Mouse (Mus musculus) right cerebral cortex, postnatal 36 days (tissue): Measurements from ENCODE around the gene Srp68.

Experiments
- DNase-seq, 2 experiments: peaks; one replicate each; pipeline ENCODE4 v3.0.0; 2022; ENCODE audit warnings: low spot score in 2 of 2, mixed read lengths in 1 of 2

Gene Srp68

DNA sequence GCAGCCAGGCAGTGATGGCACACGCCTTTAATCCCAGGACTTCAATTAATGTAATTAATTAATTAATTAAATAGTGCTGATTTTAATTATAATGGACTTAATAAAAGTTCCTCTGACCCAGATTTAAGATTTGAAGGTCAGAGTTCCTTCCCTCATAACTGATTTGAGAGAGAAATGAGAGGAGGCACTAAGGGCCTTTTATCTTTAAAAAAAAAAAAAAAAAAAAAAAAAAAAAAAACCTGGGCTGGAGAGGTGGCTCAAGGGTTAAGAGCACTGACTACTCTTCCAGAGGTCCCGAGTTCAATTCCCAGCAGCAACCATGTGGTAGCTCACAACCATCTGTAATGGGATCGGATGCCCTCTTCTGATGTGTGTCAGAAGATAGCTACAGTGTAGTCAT, 65.4 kb downstream of the Srp68 start:
- no peak for DNase-seq

DNA sequence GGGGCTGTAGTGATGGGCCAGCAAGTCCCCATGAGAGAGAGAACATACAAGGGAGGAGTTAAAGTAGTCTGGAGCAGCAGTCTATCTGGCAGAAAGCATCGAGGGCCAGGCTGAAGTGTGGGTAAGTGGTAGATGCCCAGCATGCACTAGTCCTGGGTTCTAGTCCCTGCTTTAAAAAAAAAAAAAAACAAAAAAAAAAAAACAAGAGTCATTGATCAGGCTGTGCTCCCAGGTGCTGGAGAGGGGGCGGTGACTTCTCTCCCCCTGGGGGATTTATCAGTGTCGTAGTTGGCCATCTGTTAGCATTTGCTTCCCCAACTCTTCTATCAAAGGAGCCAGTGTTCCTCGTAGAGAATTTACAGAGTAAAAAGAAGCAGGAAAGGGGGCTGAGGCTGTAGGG, 67.3 kb downstream of the Srp68 start:
- no peak for DNase-seq

GRCm38 (mm10) chr11:116203150-116203549, 70.9 kb downstream of the Srp68 start:
- DNase-seq, result no peak

DNA sequence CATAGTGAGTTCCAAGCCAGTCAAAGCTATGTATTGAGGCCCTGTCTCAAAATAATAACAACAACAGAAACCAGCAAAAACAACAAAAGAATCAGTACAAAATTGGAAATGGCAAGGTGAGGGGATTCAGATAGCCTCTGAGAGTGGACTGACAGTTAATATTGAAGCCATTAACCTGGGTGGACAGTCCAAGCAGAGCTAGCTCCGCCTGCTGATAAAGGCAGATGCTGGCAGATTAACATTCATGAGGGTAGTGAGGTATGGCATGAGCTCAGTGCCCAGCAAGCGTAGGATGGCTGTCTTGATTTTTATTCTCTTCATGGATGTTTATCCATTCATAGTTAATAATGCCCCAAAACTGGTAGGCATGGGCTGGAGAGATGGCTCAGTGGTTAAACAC, 72.9 kb downstream of the Srp68 start:
- no peak for DNase-seq

DNA sequence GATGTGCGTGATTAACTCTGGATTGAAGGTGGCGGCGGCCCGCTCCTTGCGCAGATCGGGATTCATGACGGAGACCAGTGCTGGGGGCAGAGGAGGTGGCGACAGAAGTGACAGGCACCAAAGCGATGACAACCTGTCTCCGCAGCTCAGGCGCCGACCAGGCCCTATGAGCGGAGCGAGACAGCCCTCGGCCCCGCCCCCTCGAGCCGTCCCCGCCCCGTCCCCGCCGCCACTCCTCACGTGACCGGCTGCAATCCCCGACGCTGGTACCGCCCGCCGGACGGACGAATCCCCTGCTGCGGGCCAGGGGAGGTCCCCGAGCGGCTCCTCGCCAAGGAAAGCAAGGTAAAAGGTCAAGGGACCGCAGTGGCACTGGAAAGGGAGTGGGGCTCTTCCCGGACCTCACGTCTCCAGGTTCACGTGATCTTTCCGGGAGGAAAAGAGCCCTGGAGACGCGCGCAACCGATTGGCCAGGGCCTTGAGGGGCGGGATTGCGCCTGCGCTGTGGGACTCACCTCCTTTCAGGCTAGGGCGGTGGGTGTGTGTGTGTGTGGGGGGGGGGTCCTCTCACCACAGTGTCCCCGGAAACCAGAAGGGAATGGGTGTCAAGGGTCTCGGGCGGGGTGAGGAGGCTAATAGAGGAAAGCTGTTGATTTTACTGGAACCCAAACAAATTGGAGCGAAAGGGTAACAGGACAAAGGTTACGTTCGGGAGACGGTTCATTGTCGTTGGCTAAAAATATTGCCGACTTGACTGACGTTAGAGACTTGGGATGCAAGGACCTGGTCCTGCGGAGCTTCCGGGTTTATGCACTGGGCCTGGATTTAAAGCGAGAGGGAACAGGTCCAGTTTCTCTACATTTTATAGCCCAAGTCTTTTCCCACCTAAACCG, 75.1 kb downstream of the Srp68 start, which contains the start of the genes Ten1 and Acox1:
Gene Ten1 (plus strand): TSS at position 217 of the 893 bp plus-strand sequence.
Gene Acox1 (minus strand): TSS at position 407 of the 893 bp plus-strand sequence.
- peak; percentile 91 to 93 for DNase-seq

- DNase-seq, result no peak
Measured at GRCm38 (mm10) chr11:116198132-116198531, 75.9 kb downstream of the Srp68 start.

DNA sequence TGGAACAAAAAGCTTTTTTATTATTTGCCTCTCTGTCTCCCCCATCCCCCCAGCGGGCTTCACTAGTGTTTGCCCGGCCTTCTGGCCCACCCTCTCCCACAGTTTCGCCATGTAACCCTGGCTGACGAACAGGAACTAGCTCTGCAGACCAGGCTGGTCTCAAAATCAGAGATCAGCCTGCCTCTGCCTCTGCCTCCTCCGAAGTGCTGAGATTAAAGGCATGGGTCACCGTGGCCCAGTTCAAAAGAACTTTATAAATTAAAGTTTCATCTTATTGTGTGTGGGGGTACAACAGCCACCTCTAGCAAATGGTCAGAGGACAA, 76.5 kb downstream of the Srp68 start:
- no peak for DNase-seq

DNA sequence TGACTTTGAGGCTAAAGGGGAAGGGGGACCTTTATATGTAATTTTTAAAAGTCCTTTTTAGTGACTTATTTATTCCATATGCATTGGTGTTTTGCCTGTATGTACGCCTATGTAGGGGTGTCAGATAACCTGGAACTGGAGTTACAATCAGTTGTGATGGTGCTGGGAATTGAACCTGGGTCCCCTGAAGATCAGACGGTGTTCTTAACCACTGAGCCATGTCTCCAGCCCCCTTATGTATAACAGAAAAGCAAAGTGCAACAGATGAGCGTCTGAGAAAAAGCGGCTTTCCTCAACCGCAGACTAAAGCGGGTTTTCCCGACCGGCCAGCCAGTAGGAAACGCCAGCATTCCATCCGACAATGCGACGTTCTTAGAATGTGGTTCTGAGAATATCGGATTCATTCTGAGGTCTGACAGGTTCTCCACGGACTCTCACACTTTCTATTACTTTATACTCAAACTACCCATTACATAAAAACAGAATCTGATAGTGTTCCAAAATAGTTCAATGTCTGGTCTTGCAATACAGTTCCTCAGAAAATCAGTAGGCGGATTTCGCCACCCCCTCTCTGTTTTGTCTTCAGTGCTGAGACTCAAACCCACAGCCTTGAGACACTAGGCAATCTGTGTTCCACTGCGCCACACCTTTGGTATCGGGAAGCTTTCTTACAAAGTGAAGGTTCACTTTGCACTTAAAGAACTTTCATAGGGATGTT, 77.0 kb downstream of the Srp68 start:
- DNase-seq, result no peak

- DNase-seq, result no peak
Measured at GRCm38 (mm10) chr11:116196336-116196735, 77.7 kb downstream of the Srp68 start.

DNA sequence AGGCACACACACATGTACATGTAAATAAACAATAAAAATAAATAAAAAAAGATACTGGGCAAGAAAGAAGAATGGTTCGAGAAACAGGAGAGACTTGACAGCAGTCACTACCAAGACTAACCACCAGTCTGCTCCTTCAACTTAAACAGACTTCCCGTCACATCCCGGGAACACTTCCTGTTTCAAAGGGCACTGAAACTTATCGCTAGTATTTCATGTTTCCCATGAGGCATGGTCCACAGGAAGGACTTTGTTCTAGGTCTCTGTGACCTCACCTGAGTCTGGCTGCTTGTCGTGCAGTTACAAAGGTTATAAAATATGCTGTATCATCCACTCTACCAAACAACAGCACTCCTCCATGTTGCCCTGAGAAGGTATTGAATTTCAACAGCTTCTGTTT, 78.8 kb downstream of the Srp68 start:
- DNase-seq, result no peak
